Mouse (Mus musculus) midbrain, postnatal 0 days (tissue): Measurements from ENCODE around the gene Atf6. TPM values are rescaled to one million over a fixed set of nuclear protein-coding genes. Genes with fewer than 3 reads are reported as not detected.

ENCODE experiments used
- ATAC-seq: fragments of 200-750 bp; cut with Nextera tagmentation; 2 replicates; pipeline ENCODE4 v1.8.0; 2017; ENCODE audit warnings: moderate number of reproducible peaks, mild to moderate bottlenecking, moderate TSS enrichment, moderate library complexity; ENCODE audit not compliant: low FRiP score
- DNase-seq: peaks from one replicate; pipeline ENCODE4 v3.0.0-alpha.2; 2015; ENCODE audit warnings: low spot score
- H3K27ac ChIP-seq: fragments of 300-500 bp; sonication (generic); 2 replicates; pipeline ENCODE4 v1.5.1; 2014; ENCODE audit warnings: low read depth, mild to moderate bottlenecking, low read length, mixed read lengths
- H3K27me3 ChIP-seq: fragments of 300-500 bp; sonication (generic); 2 replicates; pipeline ENCODE4 v1.6.1; 2014; ENCODE audit warnings: low read length, control low read depth, mixed read lengths; ENCODE audit not compliant: insufficient read depth
- H3K36me3 ChIP-seq: fragments of 300-500 bp; sonication (generic); 2 replicates; pipeline ENCODE4 v1.6.1; 2014; ENCODE audit warnings: low read length, control low read depth, mixed read lengths; ENCODE audit not compliant: insufficient read depth
- H3K4me1 ChIP-seq: fragments of 300-500 bp; sonication (generic); 2 replicates; pipeline ENCODE4 v1.6.1; 2014; ENCODE audit warnings: mild to moderate bottlenecking, control low read depth, antibody characterized with exemption, low read length, mixed read lengths; ENCODE audit not compliant: insufficient read depth
- H3K4me2 ChIP-seq: fragments of 300-500 bp; sonication (generic); 2 replicates; pipeline ENCODE4 v1.6.1; 2014; ENCODE audit warnings: low read depth, mild to moderate bottlenecking, low read length, mixed read lengths; ENCODE audit not compliant: poor library complexity, severe bottlenecking
- H3K4me3 ChIP-seq: fragments of 300-500 bp; sonication (generic); 2 replicates; pipeline ENCODE4 v1.5.1; 2014; ENCODE audit warnings: low read depth, mild to moderate bottlenecking, low read length, moderate library complexity
- H3K9ac ChIP-seq: fragments of 300-500 bp; sonication (generic); replicated peaks from 2 replicates; pipeline ENCODE4 v1.6.1; 2014; ENCODE audit warnings: mild to moderate bottlenecking, low read length, moderate library complexity, mixed read lengths; ENCODE audit not compliant: poor library complexity, severe bottlenecking
- H3K9me3 ChIP-seq: fragments of 300-500 bp; sonication (generic); 2 replicates; pipeline ENCODE4 v1.6.1; 2016; ENCODE audit warnings: low read length, control low read depth
- CTCF ChIP-seq: IDR thresholded peaks from 2 replicates; pipeline ENCODE4 v1.5.1; 2016; ENCODE audit warnings: antibody characterized with exemption, mild to moderate bottlenecking
- WGBS: fragments of 180-500 bp; shearing (Covaris S2); extraction: QIAGEN DNeasy Blood & Tissue Kit; methylation state at CpG from one replicate; pipeline ENCODE4 v1.1.7; 2014; 5-methylcytosine and 5-hydroxymethylcytosine counted together
- polyA plus RNA-seq: library from polyadenylated mRNA; unstranded; fragments of >200 nt; fragmentation: Nextera tagmentation; extraction: Ambion mirVana; gene quantifications from 2 replicates; pipeline ENCODE4 v1.2.1, GENCODE M21; 2015
- total RNA-seq: library from RNA; depleted of rRNA; stranded (reverse); fragments of >200 nt; gene quantifications from 2 replicates; pipeline ENCODE4 v1.2.3, GENCODE M21; 2014

Gene Atf6
- total and polyA plus RNA-seq, 2 experiments from 2014 or later, result 5.4 to 17.4 TPM

GRCm38 (mm10) chr1:170718133-170718810, 149.3 kb downstream of the Atf6 start:
- Histone ChIP-seq H3K4me1 (no peaks in the 10 kb centered on the region), H3K9me3 (no peaks in the 10 kb centered on the region), H3K36me3 (no peaks in the 10 kb centered on the region), H3K4me3 (no peak overlapping the region), H3K27ac (no peak overlapping the region), H3K4me2 (no peak overlapping the region), H3K9ac (no peak overlapping the region), H3K27me3 (no peaks in the 10 kb centered on the region)
- WGBS, result 66% methylated on average over 8 of the region's 8 CpGs
- TF ChIP-seq CTCF, result no peak
- no peak for ATAC-seq
- DNase-seq, result no peak

DNA sequence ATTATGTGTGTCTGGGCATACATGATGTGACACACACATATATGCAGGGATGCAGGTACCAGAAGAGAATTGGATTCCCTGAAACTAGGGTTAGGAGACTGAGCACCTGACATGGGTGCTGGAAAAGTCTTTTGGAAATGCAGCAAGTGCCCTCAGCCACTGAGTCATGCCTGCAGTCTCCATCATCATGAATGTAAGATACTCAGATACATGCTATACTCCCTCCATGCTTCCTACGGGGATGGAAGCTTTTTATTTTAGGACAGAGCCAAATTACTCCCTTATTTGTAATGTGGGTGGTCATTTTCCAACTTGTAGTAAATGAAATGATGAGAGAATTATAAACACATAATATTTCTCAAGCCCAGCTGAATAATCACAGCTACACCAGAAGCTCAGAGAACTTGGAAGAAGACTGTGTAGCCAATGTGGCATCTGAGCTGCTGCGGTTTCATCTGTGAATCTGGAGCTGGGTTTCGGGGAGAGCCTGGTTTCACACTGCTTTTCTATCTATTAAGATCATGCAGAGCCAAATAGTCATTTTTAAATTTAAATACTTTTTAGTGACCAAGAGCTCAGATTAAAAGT, 150.2 kb downstream of the Atf6 start:
- 94% methylated on average over 3 of the region's 3 CpGs for WGBS
- no peak for ATAC-seq
- Histone ChIP-seq H3K9me3 (no peaks in the 10 kb centered on the region), H3K9ac (no peak overlapping the region), H3K27ac (no peak overlapping the region), H3K27me3 (no peaks in the 10 kb centered on the region), H3K4me1 (no peaks in the 10 kb centered on the region), H3K4me3 (no peak overlapping the region), H3K4me2 (no peak overlapping the region), H3K36me3 (no peaks in the 10 kb centered on the region)
- TF ChIP-seq CTCF, result no peak
- no peak for DNase-seq

DNA sequence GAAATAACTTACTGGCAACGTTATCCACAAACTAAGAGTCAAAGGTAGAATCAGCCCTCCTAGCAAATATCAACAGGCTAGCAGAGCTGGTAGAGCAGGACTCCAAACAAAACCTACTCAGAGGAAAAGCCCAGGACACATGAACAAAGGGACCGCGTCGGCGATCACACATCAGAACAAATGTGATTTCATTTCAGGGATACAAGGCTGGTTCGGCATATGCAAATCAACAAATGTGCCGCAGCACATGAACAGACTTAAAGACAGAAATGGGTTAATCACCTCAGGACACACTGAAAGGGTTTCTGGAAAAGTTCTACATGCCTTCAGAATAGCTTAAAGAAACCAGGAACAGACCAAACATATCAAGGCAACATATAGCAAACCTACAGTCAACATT, 155.8 kb downstream of the Atf6 start:
- Histone ChIP-seq H3K4me3 (no peak overlapping the region), H3K4me1 (no peaks in the 10 kb centered on the region), H3K36me3 (peaks cover 7% of the 10 kb centered on the region; the same call in 1 of the 2 replicates), H3K27ac (no peak overlapping the region), H3K4me2 (no peak overlapping the region), H3K27me3 (no peaks in the 10 kb centered on the region), H3K9ac (no peak overlapping the region), H3K9me3 (no peaks in the 10 kb centered on the region)
- TF ChIP-seq CTCF, result no peak
- DNase-seq, result no peak
- no peak for ATAC-seq
- 74% methylated on average over 7 of the region's 7 CpGs for WGBS

DNA sequence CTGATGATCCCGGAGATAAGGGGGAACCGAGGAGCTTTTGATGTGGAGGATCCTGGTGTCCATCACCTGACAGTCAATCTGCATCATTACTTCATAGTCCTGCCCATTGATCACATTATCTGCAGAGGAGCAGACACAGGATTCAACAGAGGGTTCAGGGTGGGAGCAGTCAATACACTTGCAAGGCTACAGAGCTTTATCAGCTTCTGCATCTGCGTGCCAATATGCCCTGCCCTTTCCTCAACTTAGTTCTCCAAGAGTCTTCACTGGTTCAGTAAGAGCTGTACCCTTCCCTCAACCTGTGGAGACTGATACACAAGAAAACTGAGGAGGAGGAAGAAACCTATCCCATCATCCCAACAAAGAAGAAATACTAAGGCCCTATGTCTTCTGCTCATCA, 157.6 kb downstream of the Atf6 start:
- Histone ChIP-seq H3K36me3 (peaks cover 7% of the 10 kb centered on the region; the same call in 1 of the 2 replicates), H3K9me3 (no peaks in the 10 kb centered on the region), H3K4me2 (no peak overlapping the region), H3K27ac (no peak overlapping the region), H3K4me1 (no peaks in the 10 kb centered on the region), H3K9ac (no peak overlapping the region), H3K4me3 (no peak overlapping the region), H3K27me3 (no peaks in the 10 kb centered on the region)
- DNase-seq, result no peak
- TF ChIP-seq CTCF, result no peak
- 97% methylated on average over 3 of the region's 3 CpGs for whole genome bisulfite sequencing
- ATAC-seq, result no peak

GRCm38 (mm10) chr1:170709481-170709880, 158.1 kb downstream of the Atf6 start:
- Histone ChIP-seq H3K36me3 (peaks cover 7% of the 10 kb centered on the region; the same call in 1 of the 2 replicates), H3K9ac (no peak overlapping the region), H3K4me2 (no peak overlapping the region), H3K4me3 (no peak overlapping the region), H3K4me1 (no peaks in the 10 kb centered on the region), H3K27ac (no peak overlapping the region), H3K9me3 (no peaks in the 10 kb centered on the region), H3K27me3 (no peaks in the 10 kb centered on the region)
- 96% methylated on average over 8 of the region's 8 CpGs for WGBS
- DNase-seq (no peak), ATAC-seq (no peak)
- TF ChIP-seq CTCF, result no peak

- H3K9me3 ChIP-seq, result no peaks in the 10 kb centered on the region
- WGBS, result 76% methylated on average over 3 of the region's 3 CpGs
- H3K4me1 ChIP-seq, result no peaks in the 10 kb centered on the region
- DNase-seq (no peak), ATAC-seq (no peak)
- no peak overlapping the region for H3K9ac ChIP-seq
- no peak overlapping the region for H3K4me2 ChIP-seq
- no peak overlapping the region for H3K4me3 ChIP-seq
- peaks cover 7% of the 10 kb centered on the region; the same call in 1 of the 2 replicates for H3K36me3 ChIP-seq
- TF ChIP-seq CTCF, result no peak
- H3K27me3 ChIP-seq, result no peaks in the 10 kb centered on the region
- no peak overlapping the region for H3K27ac ChIP-seq
Observed at GRCm38 (mm10) chr1:170709034-170709433, 158.5 kb downstream of the Atf6 start.
